Mouse (Mus musculus) CH12.LX (cell line): ENCODE results near the gene Alg1.

ENCODE experiments used
- E2F4 ChIP-seq: IDR thresholded peaks from 2 replicates; pipeline ENCODE4 v1.6.1; 2011; ENCODE audit warnings: low read depth, low read length, improper control_type of control experiment; ENCODE audit not compliant: insufficient replicate concordance
- HCFC1 ChIP-seq: IDR thresholded peaks from 2 replicates; pipeline ENCODE4 v1.6.1; 2012; ENCODE audit warnings: low read depth, mild to moderate bottlenecking, inconsistent platforms, low read length, improper control_type of control experiment
- IRF4 ChIP-seq: IDR thresholded peaks from 2 replicates; pipeline ENCODE4 v1.6.1; 2014; ENCODE audit warnings: low read depth, mild to moderate bottlenecking, inconsistent platforms, low read length, improper control_type of control experiment
- MXI1 ChIP-seq: IDR thresholded peaks from 2 replicates; pipeline ENCODE4 v1.6.1; 2011; ENCODE audit warnings: mild to moderate bottlenecking, low read depth, low read length, improper control_type of control experiment
- MYC ChIP-seq: IDR thresholded peaks from 2 replicates; pipeline ENCODE4 v1.6.1; 2011; ENCODE audit warnings: low read depth, mild to moderate bottlenecking, improper control_type of control experiment, low read length
- POLR2A ChIP-seq: IDR thresholded peaks from 2 replicates; pipeline ENCODE4 v1.6.1; 2011; ENCODE audit warnings: low read depth, mild to moderate bottlenecking, improper control_type of control experiment, low read length
- USF1 ChIP-seq: IDR thresholded peaks from 2 replicates; pipeline ENCODE4 v1.6.1; 2014; ENCODE audit warnings: low read depth, mild to moderate bottlenecking, inconsistent platforms, low read length, improper control_type of control experiment
- USF2 ChIP-seq: conservative IDR thresholded peaks from 2 replicates; pipeline ENCODE4 v1.6.1; 2011; ENCODE audit warnings: low read depth, low read length, improper control_type of control experiment

DNA sequence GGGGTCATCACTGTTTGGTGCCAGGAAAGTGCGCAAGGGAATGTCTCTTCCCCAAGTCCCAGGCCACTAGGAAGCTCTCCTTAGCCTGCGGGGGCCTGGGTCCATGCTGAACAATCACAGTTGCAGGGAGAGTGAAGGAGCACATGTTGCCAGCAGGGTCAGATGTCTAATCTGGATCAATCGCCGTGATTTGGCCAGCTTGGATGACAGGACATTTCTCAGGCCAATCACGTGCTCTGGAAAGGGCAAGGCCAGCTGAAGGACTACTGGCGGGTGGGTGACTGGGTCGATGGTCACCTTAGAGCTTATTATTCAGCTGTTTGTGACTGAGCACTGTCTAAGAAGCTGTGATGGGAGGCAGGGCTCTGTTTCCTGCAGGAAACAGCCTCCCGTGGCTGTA is 49.3 kb upstream of the Alg1 start:
- TF ChIP-seq POLR2A (no peak), HCFC1 (no peak), MXI1 (no peak), USF2 (no peak), USF1 (no peak), IRF4 (no peak), E2F4 (no peak), MYC (no peak)
